Mouse (Mus musculus): ENCODE data around the gene Dcaf10. TPM values are rescaled to one million over a fixed set of nuclear protein-coding genes. Genes with fewer than 3 reads are reported as not detected.

The Dcaf10 gene
- polyA plus RNA-seq, 2 experiments = 4.0 to 6.8 TPM

GRCm38 (mm10) chr4:45421519-45422260 is 79.8 kb downstream of the Dcaf10 start:
- no peaks in the 10 kb centered on the region for H3K27me3 ChIP-seq (ENCODE audit: control insufficient read depth, insufficient read depth, low read length)
- ATAC-seq (ENCODE audit: insufficient read depth) = no peak

GRCm38 (mm10) chr4:45422640-45423039 is 80.7 kb downstream of the Dcaf10 start:
- ATAC-seq (ENCODE audit: insufficient read depth) (no peak), DNase-seq (ENCODE audit: low read depth in 3 of 3, low spot score in 3 of 3) (no peak)
- Histone ChIP-seq H3K4me3 (ENCODE audit: insufficient read depth in 1 of 2, low read depth in 2 of 2, low read length in 2 of 2) (no peak overlapping the region), H3K36me3 (replicated peaks; ENCODE audit: control insufficient read depth, insufficient read depth, low read depth) (no peaks in the 10 kb centered on the region), H3K27me3 (ENCODE audit: control insufficient read depth, insufficient read depth, low read length) (no peaks in the 10 kb centered on the region), H3K4me1 (replicated peaks; ENCODE audit: control insufficient read depth in 2 of 2, insufficient read depth in 2 of 2, low read length in 1 of 2) (0 out of 4 replicates have a peak, but pooled peaks cover 0 to 2% of the 10 kb centered on the region in 2 experiments), H3K27ac (no peak overlapping the region), H3K9me3 (ENCODE audit: control insufficient read depth, low read length) (no peaks in the 10 kb centered on the region), H3K9ac (replicated peaks) (no peak overlapping the region), H3K4me2 (ENCODE audit: low read depth) (no peak overlapping the region)
- TF ChIP-seq EP300 (IDR thresholded peaks at IDR 0.05; ENCODE audit: low read depth) (no peak), CTCF (IDR thresholded peaks at IDR 0.05; ENCODE audit: low read depth) (no peak)
- 73% methylated on average over 10 of the region's 10 CpGs for WGBS (ENCODE audit: insufficient replicate concordance)

More at GRCm38 (mm10) chr4:45421519-45422260, 79.8 kb downstream of the Dcaf10 start:
- 0 out of 4 replicates have a peak, but pooled peaks cover 0 to 2% of the 10 kb centered on the region in 2 experiments for H3K4me1 ChIP-seq (replicated peaks; ENCODE audit: control insufficient read depth in 2 of 2, insufficient read depth in 2 of 2, low read length in 1 of 2)
- DNase-seq (ENCODE audit: low read depth in 3 of 3, low spot score in 3 of 3) = no peak
- no peaks in the 10 kb centered on the region for H3K9me3 ChIP-seq (ENCODE audit: control insufficient read depth, low read length)
- no peaks in the 10 kb centered on the region for H3K36me3 ChIP-seq (replicated peaks; ENCODE audit: control insufficient read depth, insufficient read depth, low read depth)
- H3K4me3 ChIP-seq (ENCODE audit: insufficient read depth in 1 of 2, low read depth in 2 of 2, low read length in 2 of 2) = no peak overlapping the region
- TF ChIP-seq CTCF (IDR thresholded peaks at IDR 0.05; ENCODE audit: low read depth) = no peak
- no peak for TF ChIP-seq EP300 (IDR thresholded peaks at IDR 0.05; ENCODE audit: low read depth)
- H3K9ac ChIP-seq (replicated peaks) = no peak overlapping the region
- WGBS (ENCODE audit: insufficient replicate concordance) = 66% methylated on average over 11 of the region's 11 CpGs
- no peak overlapping the region for H3K27ac ChIP-seq
- H3K4me2 ChIP-seq (ENCODE audit: low read depth) = no peak overlapping the region

- Histone ChIP-seq H3K9ac (replicated peaks) (no peak overlapping the region), H3K4me1 (replicated peaks; ENCODE audit: control insufficient read depth in 2 of 2, insufficient read depth in 2 of 2, low read length in 1 of 2) (0 out of 4 replicates have a peak, but pooled peaks cover 0 to 2% of the 10 kb centered on the region in 2 experiments), H3K27ac (no peak overlapping the region), H3K9me3 (ENCODE audit: control insufficient read depth, low read length) (no peaks in the 10 kb centered on the region), H3K36me3 (replicated peaks; ENCODE audit: control insufficient read depth, insufficient read depth, low read depth) (no peaks in the 10 kb centered on the region), H3K4me2 (ENCODE audit: low read depth) (no peak overlapping the region), H3K27me3 (ENCODE audit: control insufficient read depth, insufficient read depth, low read length) (no peaks in the 10 kb centered on the region), H3K4me3 (ENCODE audit: insufficient read depth in 1 of 2, low read depth in 2 of 2, low read length in 2 of 2) (no peak overlapping the region)
- DNase-seq (ENCODE audit: low read depth in 3 of 3, low spot score in 3 of 3) (no peak), ATAC-seq (ENCODE audit: insufficient read depth) (no peak)
- TF ChIP-seq CTCF (IDR thresholded peaks at IDR 0.05; ENCODE audit: low read depth) (no peak), EP300 (IDR thresholded peaks at IDR 0.05; ENCODE audit: low read depth) (no peak)
- 47% methylated on average over 8 of the region's 8 CpGs for WGBS (ENCODE audit: insufficient replicate concordance)
Measured at GRCm38 (mm10) chr4:45423406-45423805, 81.5 kb downstream of the Dcaf10 start.

- H3K9me3 ChIP-seq (ENCODE audit: control insufficient read depth, low read length) = no peaks in the 10 kb centered on the region
- TF ChIP-seq CTCF (IDR thresholded peaks at IDR 0.05; ENCODE audit: low read depth) = peak; percentile 73
- no peak for TF ChIP-seq EP300 (IDR thresholded peaks at IDR 0.05; ENCODE audit: low read depth)
- H3K27ac ChIP-seq = no peak overlapping the region
- no peaks in the 10 kb centered on the region for H3K4me1 ChIP-seq (replicated peaks; ENCODE audit: control insufficient read depth in 2 of 2, insufficient read depth in 2 of 2, low read length in 1 of 2)
- ATAC-seq (ENCODE audit: insufficient read depth) (no peak; the same call in 1 of the 2 replicates), DNase-seq (ENCODE audit: low read depth in 3 of 3, low spot score in 3 of 3) (no peak)
- no peak overlapping the region for H3K4me2 ChIP-seq (ENCODE audit: low read depth)
- H3K27me3 ChIP-seq (ENCODE audit: control insufficient read depth, insufficient read depth, low read length) = no peaks in the 10 kb centered on the region
- no peak overlapping the region for H3K4me3 ChIP-seq (ENCODE audit: insufficient read depth in 1 of 2, low read depth in 2 of 2, low read length in 2 of 2)
- no peak overlapping the region for H3K9ac ChIP-seq (replicated peaks)
- WGBS (ENCODE audit: insufficient replicate concordance) = 69% methylated on average over 13 of the region's 13 CpGs
- H3K36me3 ChIP-seq (replicated peaks; ENCODE audit: control insufficient read depth, insufficient read depth, low read depth) = no peaks in the 10 kb centered on the region
Measured at GRCm38 (mm10) chr4:45426724-45427457, 85.0 kb downstream of the Dcaf10 start.

Small RNA genes within 50 kb of the gene (microRNA-seq; reads per million reads assigned to microRNA genes)
- not detected for gene Gm25692

Other genes starting within 250 kb of the Dcaf10 start
- gene Tomm5, start 234.0 kb upstream of the Dcaf10 start, polyA plus RNA-seq (2012; rRNA removed) = 126 and 145 TPM in 2 replicates
- 209 and 213 TPM in 2 replicates for gene Tomm5, start 234.0 kb upstream of the Dcaf10 start, polyA plus RNA-seq (2014; fragmentation: Nextera tagmentation; extraction: Ambion mirVana)
- gene Frmpd1, start 157.2 kb upstream of the Dcaf10 start, polyA plus RNA-seq (2012; rRNA removed) = 0.10 and 0.16 TPM in 2 replicates
- gene Frmpd1, start 157.2 kb upstream of the Dcaf10 start, polyA plus RNA-seq (2014; fragmentation: Nextera tagmentation; extraction: Ambion mirVana) = 0.08 and 0.28 TPM in 2 replicates
- gene Trmt10b, start 45.0 kb upstream of the Dcaf10 start, polyA plus RNA-seq (2012; rRNA removed) = 1.3 and 2.5 TPM in 2 replicates
- gene Trmt10b, start 45.0 kb upstream of the Dcaf10 start, polyA plus RNA-seq (2014; fragmentation: Nextera tagmentation; extraction: Ambion mirVana) = 4.8 and 5.7 TPM in 2 replicates
- 22.9 and 31.6 TPM in 2 replicates for gene Exosc3, start 631 bp downstream of the Dcaf10 start, polyA plus RNA-seq (2012; rRNA removed)
- gene Exosc3, start 631 bp downstream of the Dcaf10 start, polyA plus RNA-seq (2014; fragmentation: Nextera tagmentation; extraction: Ambion mirVana) = 57.2 and 59.7 TPM in 2 replicates
- 54.1 and 65.5 TPM in 2 replicates for gene Slc25a51, start 66.7 kb downstream of the Dcaf10 start, polyA plus RNA-seq (2012; rRNA removed)
- gene Slc25a51, start 66.7 kb downstream of the Dcaf10 start, polyA plus RNA-seq (2014; fragmentation: Nextera tagmentation; extraction: Ambion mirVana) = 53.4 and 58.3 TPM in 2 replicates
- 6.7 and 8.8 TPM in 2 replicates for gene Shb, start 190.4 kb downstream of the Dcaf10 start, polyA plus RNA-seq (2012; rRNA removed)
- 5.0 and 6.6 TPM in 2 replicates for gene Shb, start 190.4 kb downstream of the Dcaf10 start, polyA plus RNA-seq (2014; fragmentation: Nextera tagmentation; extraction: Ambion mirVana)

All from liver, embryonic 14.5 days (tissue).